Mouse (Mus musculus): ENCODE data around the gene Dhx9. TPM values are rescaled to one million over a fixed set of nuclear protein-coding genes. Genes with fewer than 3 reads are reported as not detected.
"Not testable (repeated sequence)": the region's sequence is repeated elsewhere in the genome, so short reads cannot be mapped to it uniquely, and the experiment has no call there.

Dhx9 gene
- total RNA-seq, 2 experiments from 2014 or later: 83.7 to 128 TPM

DNA sequence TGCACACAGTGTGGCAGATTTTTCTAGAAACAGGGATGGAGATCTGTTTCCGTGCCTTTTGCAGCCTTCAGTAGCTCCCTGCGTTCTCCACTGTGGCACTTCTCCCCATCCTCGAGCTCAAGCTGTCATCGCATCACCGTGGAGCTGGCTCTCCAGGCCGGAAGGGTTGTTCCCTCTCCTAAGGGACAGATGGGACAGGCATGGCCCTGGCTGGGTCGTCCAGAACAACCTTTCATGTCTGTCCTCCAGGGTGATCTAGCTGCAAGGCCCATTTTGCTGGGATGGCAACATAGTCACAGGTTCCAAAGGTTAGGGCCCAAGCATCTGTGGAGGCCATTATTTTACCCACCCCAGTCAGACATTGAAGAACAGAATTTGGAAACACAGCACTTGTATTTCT is 56.3 kb downstream of the Dhx9 start:
- no peak for ATAC-seq (replicated peaks; ENCODE audit: low FRiP score, poor library complexity, severe bottlenecking)

GRCm38 (mm10) chr1:153424770-153425584 is 62.5 kb downstream of the Dhx9 start, which contains the start of gene Shcbp1l:
Gene Shcbp1l, plus strand, starts transcription at chr1:153425162.
- peak; percentile 87 for ATAC-seq (replicated peaks; ENCODE audit: low FRiP score, poor library complexity, severe bottlenecking)

DNA sequence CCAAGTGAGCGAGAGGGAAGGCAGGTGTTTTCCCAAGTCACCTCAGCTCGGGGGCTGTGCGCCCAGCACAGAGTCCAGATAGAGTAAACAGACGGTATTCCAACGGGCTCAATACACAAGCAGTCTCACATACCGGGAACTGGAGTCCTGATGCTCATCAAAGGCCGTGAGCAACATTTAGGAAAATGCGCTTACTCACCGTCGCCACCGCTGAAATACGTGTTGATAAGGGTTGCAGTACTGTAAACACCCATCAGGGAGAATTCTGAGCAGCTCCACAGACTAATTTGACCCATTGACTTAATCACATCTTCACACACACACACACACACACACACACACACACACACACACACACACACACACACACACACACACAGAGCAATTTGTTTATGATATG is 63.2 kb downstream of the Dhx9 start:
- peak; percentile 87 for ATAC-seq (replicated peaks; ENCODE audit: low FRiP score, poor library complexity, severe bottlenecking)

DNA sequence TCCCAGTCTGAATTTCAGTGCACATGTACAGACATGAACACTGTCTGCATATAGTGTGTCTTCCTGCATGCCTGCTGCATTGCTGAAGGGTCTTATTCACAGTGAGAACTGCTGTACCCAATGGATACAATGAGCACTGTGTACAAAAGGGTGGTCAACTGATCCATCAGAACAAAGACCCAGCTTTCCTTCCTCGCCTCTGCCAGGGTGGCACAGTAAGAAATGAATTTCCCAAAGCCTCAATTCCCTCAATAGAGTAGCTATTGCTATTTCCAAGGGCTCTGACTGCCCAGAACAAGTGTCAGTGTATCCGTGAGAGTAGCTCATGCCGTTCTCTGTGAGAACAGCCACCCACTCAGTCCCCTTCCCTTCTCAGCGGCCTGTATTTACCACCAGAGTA is 69.7 kb downstream of the Dhx9 start:
- ATAC-seq (replicated peaks; ENCODE audit: low FRiP score, poor library complexity, severe bottlenecking): not testable (repeated sequence)

- not testable (repeated sequence) for ATAC-seq (replicated peaks; ENCODE audit: low FRiP score, poor library complexity, severe bottlenecking)
Observed at GRCm38 (mm10) chr1:153416271-153416832, 71.1 kb downstream of the Dhx9 start.

GRCm38 (mm10) chr1:153415742-153416141 is 71.7 kb downstream of the Dhx9 start:
- ATAC-seq (replicated peaks; ENCODE audit: low FRiP score, poor library complexity, severe bottlenecking): not testable (repeated sequence)

DNA sequence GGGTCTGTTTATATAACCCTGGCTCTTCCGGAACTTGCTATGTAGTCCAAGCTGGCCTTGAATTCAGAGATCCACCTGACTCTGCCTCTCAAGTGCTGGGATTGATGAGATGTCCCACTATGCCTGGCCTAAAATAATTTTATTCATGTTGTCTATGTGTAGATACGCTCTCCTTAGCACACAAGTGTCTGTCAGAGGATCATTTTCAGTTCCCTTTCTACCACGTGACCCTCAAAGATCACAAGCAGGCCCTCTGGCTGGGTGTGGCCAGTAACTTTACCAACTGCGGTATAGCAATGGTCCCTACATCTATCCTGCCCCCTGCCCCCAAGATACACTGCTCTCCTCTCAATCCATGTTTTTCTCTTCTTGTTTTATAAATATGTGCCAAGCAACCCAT is 72.5 kb downstream of the Dhx9 start:
- ATAC-seq (replicated peaks; ENCODE audit: low FRiP score, poor library complexity, severe bottlenecking): no peak

GRCm38 (mm10) chr1:153414114-153414723 is 73.2 kb downstream of the Dhx9 start:
- ATAC-seq (replicated peaks; ENCODE audit: low FRiP score, poor library complexity, severe bottlenecking): not testable (repeated sequence)

DNA sequence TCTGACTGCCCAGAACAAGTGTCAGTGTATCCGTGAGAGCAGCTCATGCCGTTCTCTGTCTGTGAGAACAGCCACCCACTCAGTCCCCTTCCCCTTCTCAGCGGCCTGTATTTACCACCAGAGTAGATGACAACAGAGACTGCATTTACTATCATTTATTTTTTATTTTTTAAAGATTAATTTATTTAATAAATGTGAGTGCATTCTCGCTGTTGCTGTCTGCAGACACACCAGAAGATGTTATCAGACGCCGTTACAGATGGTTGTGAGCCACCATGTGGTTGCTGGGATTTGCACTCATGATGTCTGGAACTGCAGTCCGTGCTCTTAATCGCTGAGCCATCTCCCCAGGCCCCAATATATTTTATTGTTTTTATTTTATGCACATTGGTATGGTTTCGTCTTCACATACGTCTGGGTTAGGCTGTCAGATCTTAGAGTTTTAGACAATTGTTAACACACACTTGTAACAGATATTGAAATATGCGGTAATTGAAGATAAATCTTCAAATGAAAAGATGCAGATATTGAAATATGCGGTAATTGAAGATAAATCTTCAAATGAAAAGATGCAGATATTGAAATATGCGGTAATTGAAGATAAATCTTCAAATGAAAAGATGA is 74.0 kb downstream of the Dhx9 start:
- ATAC-seq (replicated peaks; ENCODE audit: low FRiP score, poor library complexity, severe bottlenecking): not testable (repeated sequence)

GRCm38 (mm10) chr1:153412663-153413396 is 74.6 kb downstream of the Dhx9 start:
- ATAC-seq (replicated peaks; ENCODE audit: low FRiP score, poor library complexity, severe bottlenecking): not testable (repeated sequence)

- no peak for ATAC-seq (replicated peaks; ENCODE audit: low FRiP score, poor library complexity, severe bottlenecking)
Observed at GRCm38 (mm10) chr1:153411723-153412122, 75.7 kb downstream of the Dhx9 start.

DNA sequence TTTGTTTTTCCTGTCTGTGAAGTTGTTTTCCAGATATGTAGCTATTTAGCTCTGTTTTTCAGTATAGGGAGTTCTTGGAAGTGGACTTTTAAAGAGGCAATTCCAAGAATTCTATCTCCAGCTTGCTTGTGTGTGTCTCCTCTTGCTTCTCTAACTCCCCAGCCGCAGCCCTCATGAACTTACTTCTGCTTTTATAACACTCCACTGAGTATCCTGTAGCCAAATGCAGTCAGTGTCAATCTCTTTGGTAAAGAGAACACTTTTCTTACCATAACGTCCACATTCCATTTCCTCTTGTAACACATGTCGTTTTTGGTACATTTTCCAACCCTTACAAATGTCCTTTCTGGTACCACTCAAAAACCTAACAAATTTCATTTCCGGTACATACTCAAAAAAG is 76.5 kb downstream of the Dhx9 start:
- not testable (repeated sequence) for ATAC-seq (replicated peaks; ENCODE audit: low FRiP score, poor library complexity, severe bottlenecking)

GRCm38 (mm10) chr1:153408296-153408695 is 79.2 kb downstream of the Dhx9 start:
- ATAC-seq (replicated peaks; ENCODE audit: low FRiP score, poor library complexity, severe bottlenecking): not testable (repeated sequence)

- not testable (repeated sequence) for ATAC-seq (replicated peaks; ENCODE audit: low FRiP score, poor library complexity, severe bottlenecking)
Observed at GRCm38 (mm10) chr1:153407641-153408040, 79.8 kb downstream of the Dhx9 start.

Other genes with a start within 250 kb of the Dhx9 start
- gene Lamc1, start 154.9 kb downstream of the Dhx9 start, total RNA-seq (2015; ENCODE audit: low replicate concordance): 1.1 and 4.2 TPM in 2 replicates
- gene Lamc1, start 154.9 kb downstream of the Dhx9 start, total RNA-seq (2017; ENCODE audit: low replicate concordance): 0.64 TPM in 1 of 2 replicates, not detected in the other
- gene Shcbp1l, start 62.5 kb downstream of the Dhx9 start, total RNA-seq (2015; ENCODE audit: low replicate concordance): not detected in 2 replicates
- not detected in 2 replicates for gene Shcbp1l, start 62.5 kb downstream of the Dhx9 start, total RNA-seq (2017; ENCODE audit: low replicate concordance)
- 4.7 and 5.9 TPM in 2 replicates for gene Npl, start 62.4 kb upstream of the Dhx9 start, total RNA-seq (2015; ENCODE audit: low replicate concordance)
- 1.7 TPM in 1 of 2 replicates, not detected in the other for gene Npl, start 62.4 kb upstream of the Dhx9 start, total RNA-seq (2017; ENCODE audit: low replicate concordance)
- not detected in 2 replicates for gene Rgs8, start 165.4 kb upstream of the Dhx9 start, total RNA-seq (2015; ENCODE audit: low replicate concordance)
- not detected in 2 replicates for gene Rgs8, start 165.4 kb upstream of the Dhx9 start, total RNA-seq (2017; ENCODE audit: low replicate concordance)

Measured in erythroid progenitor cell, adult 5-6 weeks (primary cell).